Mouse (Mus musculus): Measurements from ENCODE around the gene Acox1. TPM values are rescaled to one million over a fixed set of nuclear protein-coding genes. Genes with fewer than 3 reads are reported as not detected.

Acox1 gene
- total and polyA plus RNA-seq, 2 experiments from 2014 or later = 46.7 to 64.9 TPM

DNA sequence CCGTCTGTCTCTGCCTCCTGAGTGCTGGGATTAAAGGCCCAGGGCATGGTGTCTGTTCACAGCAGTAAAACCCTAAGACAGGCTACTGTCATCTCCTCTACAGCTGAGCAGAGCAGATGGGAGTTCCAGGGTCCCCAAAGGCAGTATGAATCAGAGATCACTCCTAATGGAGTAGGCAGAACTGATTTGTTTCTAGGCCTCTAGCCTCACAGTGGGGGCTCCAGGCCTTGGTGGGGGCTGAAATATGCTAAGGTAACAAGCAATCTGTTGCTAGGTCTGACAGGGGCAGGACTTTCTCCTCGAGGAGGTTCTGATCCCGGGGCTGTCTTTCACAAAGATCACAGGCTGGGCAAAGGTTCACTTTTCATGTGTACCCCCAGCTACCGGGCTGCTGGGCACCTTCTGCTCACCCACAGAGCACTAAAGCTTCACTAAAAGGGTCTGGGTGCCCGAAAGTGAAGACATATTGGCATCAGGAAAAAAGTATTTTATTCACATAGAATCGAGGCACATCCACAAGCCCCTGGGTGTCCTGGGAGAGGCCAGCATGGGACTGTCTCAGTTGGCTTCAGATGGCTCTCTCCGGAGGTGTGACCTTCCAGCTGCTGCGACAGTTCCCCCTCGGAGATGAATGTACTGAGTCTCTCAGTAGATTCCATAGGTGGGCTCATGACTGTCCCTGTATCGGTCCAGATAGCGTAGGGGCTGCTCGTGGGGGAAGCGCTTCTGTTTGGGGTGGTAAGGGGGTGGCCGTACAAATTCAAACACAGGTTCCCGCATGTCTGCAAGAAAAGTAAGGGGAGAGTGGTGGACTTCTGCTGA, 67.3 kb downstream of the Acox1 start:
- DNase-seq (ENCODE audit: low spot score) (no peak), ATAC-seq (ENCODE audit: insufficient read depth, low read depth) (no peak)
- TF ChIP-seq EP300 (IDR thresholded peaks at IDR 0.05; ENCODE audit: low read depth) (no peak), CTCF (IDR thresholded peaks at IDR 0.05; ENCODE audit: low read depth) (no peak)
- H3K4me3 ChIP-seq (ENCODE audit: low read depth, low read length) = peak overlapping the region; percentile 63
- WGBS = 78% methylated on average over 15 of the region's 15 CpGs
- no peaks in the 10 kb centered on the region for H3K27me3 ChIP-seq (ENCODE audit: control insufficient read depth, insufficient read depth, low read length)
- peak overlapping the region; percentile 92 for H3K27ac ChIP-seq (ENCODE audit: low read depth)
- H3K9me3 ChIP-seq (replicated peaks; ENCODE audit: control insufficient read depth, low read length) = no peaks in the 10 kb centered on the region
- peak overlapping the region; percentile 71 for H3K4me2 ChIP-seq (ENCODE audit: low read depth, low read length)
- peaks cover 23% of the 10 kb centered on the region; the same call in 1 of the 2 replicates for H3K4me1 ChIP-seq (ENCODE audit: control insufficient read depth, insufficient read depth)
- H3K36me3 ChIP-seq (replicated peaks; ENCODE audit: control insufficient read depth, insufficient read depth, low read length) = peaks cover 22% of the 10 kb centered on the region
- H3K9ac ChIP-seq (replicated peaks; ENCODE audit: low read depth, low read length) = peak overlapping the region; percentile 67; the same call in 1 of the 2 replicates

- DNase-seq (ENCODE audit: low spot score) (peak; percentile 85), ATAC-seq (ENCODE audit: insufficient read depth, low read depth) (peak; percentile 86)
- peak within 1 kb of the TSS; percentile 92 for H3K27ac ChIP-seq (ENCODE audit: low read depth)
- peak within 1 kb of the TSS; percentile 71 for H3K4me2 ChIP-seq (ENCODE audit: low read depth, low read length)
- WGBS = under 1% methylated on average over 64 of the region's 69 CpGs
- TF ChIP-seq CTCF (IDR thresholded peaks at IDR 0.05; ENCODE audit: low read depth) (peak; percentile 99), EP300 (IDR thresholded peaks at IDR 0.05; ENCODE audit: low read depth) (peak; percentile 34)
- peak within 1 kb of the TSS; percentile 67 for H3K9ac ChIP-seq (replicated peaks; ENCODE audit: low read depth, low read length)
- H3K4me1 ChIP-seq (ENCODE audit: control insufficient read depth, insufficient read depth) = peaks cover 23% of the 10 kb centered on the region; the same call in 1 of the 2 replicates
- peak within 1 kb of the TSS; percentile 63 for H3K4me3 ChIP-seq (ENCODE audit: low read depth, low read length)
- no peaks in the 10 kb centered on the region for H3K27me3 ChIP-seq (ENCODE audit: control insufficient read depth, insufficient read depth, low read length)
- H3K36me3 ChIP-seq (replicated peaks; ENCODE audit: control insufficient read depth, insufficient read depth, low read length) = peaks cover 31% of the 10 kb centered on the region
- H3K9me3 ChIP-seq (replicated peaks; ENCODE audit: control insufficient read depth, low read length) = no peaks in the 10 kb centered on the region
Measured at GRCm38 (mm10) chr11:116130488-116131205, 68.2 kb downstream of the Acox1 start, which contains the start of gene Trim65. Gene Trim65 (minus strand): TSS chr11:116131128.

DNA sequence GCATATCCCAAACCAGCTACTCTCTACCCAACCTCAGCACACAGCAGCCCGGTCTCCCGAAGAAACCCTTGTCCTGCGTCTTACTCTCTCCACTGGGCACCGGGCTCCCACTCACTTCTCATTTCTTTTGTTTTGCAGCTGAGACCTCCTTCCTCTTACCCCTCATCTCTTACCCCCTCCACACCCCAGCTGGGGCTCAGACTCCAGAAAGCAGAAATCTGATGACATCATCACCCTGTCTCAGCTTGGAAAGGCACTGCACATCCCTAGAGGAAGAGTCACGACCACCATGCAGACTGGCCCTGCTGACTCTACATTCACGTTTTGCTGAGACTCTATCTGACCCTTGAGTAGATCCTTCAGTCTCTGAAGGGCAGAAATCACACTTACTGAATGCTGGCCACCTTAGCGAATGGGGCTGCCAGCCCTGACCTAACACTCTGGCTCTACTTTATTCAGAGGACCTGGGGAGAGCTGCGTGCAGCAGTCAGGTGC, 68.8 kb downstream of the Acox1 start:
- peak overlapping the region; percentile 92 for H3K27ac ChIP-seq (ENCODE audit: low read depth)
- H3K9ac ChIP-seq (replicated peaks; ENCODE audit: low read depth, low read length) = peak overlapping the region; percentile 67
- no peak for TF ChIP-seq CTCF (IDR thresholded peaks at IDR 0.05; ENCODE audit: low read depth)
- TF ChIP-seq EP300 (IDR thresholded peaks at IDR 0.05; ENCODE audit: low read depth) = no peak
- ATAC-seq (ENCODE audit: insufficient read depth, low read depth) (no peak), DNase-seq (ENCODE audit: low spot score) (no peak)
- H3K4me3 ChIP-seq (ENCODE audit: low read depth, low read length) = peak overlapping the region; percentile 63
- peak overlapping the region; percentile 71 for H3K4me2 ChIP-seq (ENCODE audit: low read depth, low read length)
- peaks cover 23% of the 10 kb centered on the region; the same call in 1 of the 2 replicates for H3K4me1 ChIP-seq (ENCODE audit: control insufficient read depth, insufficient read depth)
- H3K9me3 ChIP-seq (replicated peaks; ENCODE audit: control insufficient read depth, low read length) = no peaks in the 10 kb centered on the region
- WGBS = 37% methylated on average over 8 of the region's 8 CpGs
- H3K27me3 ChIP-seq (ENCODE audit: control insufficient read depth, insufficient read depth, low read length) = no peaks in the 10 kb centered on the region
- peaks cover 35% of the 10 kb centered on the region for H3K36me3 ChIP-seq (replicated peaks; ENCODE audit: control insufficient read depth, insufficient read depth, low read length)

GRCm38 (mm10) chr11:116129091-116129790, 69.6 kb downstream of the Acox1 start:
- Histone ChIP-seq H3K9ac (replicated peaks; ENCODE audit: low read depth, low read length) (no peak overlapping the region), H3K4me2 (ENCODE audit: low read depth, low read length) (no peak overlapping the region), H3K27me3 (ENCODE audit: control insufficient read depth, insufficient read depth, low read length) (no peaks in the 10 kb centered on the region), H3K36me3 (replicated peaks; ENCODE audit: control insufficient read depth, insufficient read depth, low read length) (peaks cover 28% of the 10 kb centered on the region), H3K4me3 (ENCODE audit: low read depth, low read length) (no peak overlapping the region), H3K4me1 (ENCODE audit: control insufficient read depth, insufficient read depth) (peaks cover 23% of the 10 kb centered on the region; the same call in 1 of the 2 replicates), H3K9me3 (replicated peaks; ENCODE audit: control insufficient read depth, low read length) (no peaks in the 10 kb centered on the region), H3K27ac (ENCODE audit: low read depth) (no peak overlapping the region)
- no peak for TF ChIP-seq CTCF (IDR thresholded peaks at IDR 0.05; ENCODE audit: low read depth)
- no peak for TF ChIP-seq EP300 (IDR thresholded peaks at IDR 0.05; ENCODE audit: low read depth)
- no peak for DNase-seq (ENCODE audit: low spot score)
- ATAC-seq (ENCODE audit: insufficient read depth, low read depth) = no peak
- WGBS = 80% methylated on average over 9 of the region's 9 CpGs

DNA sequence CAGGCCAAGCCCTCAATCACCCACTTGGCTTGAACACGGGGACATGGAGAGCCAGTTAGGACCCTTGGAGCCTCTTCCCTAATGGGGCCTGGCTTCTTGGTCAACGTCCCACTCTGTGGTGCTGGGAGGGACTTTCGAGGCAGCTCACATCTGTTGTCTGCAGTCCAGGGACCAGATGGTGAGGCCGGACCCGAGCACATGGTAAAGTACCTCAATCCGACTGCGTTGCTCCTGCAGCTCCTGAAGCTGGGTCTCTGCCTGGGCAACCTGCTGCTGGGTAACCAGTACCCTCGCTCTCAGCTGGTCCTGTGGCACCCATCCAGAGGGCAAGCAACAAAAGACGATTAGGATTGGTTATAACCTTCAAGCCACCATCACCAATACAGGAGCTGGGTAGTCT, 70.9 kb downstream of the Acox1 start:
- no peak for DNase-seq (ENCODE audit: low spot score)
- 73% methylated on average over 9 of the region's 9 CpGs for WGBS
- peaks cover 18% of the 10 kb centered on the region for H3K36me3 ChIP-seq (replicated peaks; ENCODE audit: control insufficient read depth, insufficient read depth, low read length)
- H3K9ac ChIP-seq (replicated peaks; ENCODE audit: low read depth, low read length) = no peak overlapping the region
- no peak overlapping the region for H3K4me3 ChIP-seq (ENCODE audit: low read depth, low read length)
- no peak overlapping the region for H3K27ac ChIP-seq (ENCODE audit: low read depth)
- peaks cover 23% of the 10 kb centered on the region; the same call in 1 of the 2 replicates for H3K4me1 ChIP-seq (ENCODE audit: control insufficient read depth, insufficient read depth)
- no peak for TF ChIP-seq CTCF (IDR thresholded peaks at IDR 0.05; ENCODE audit: low read depth)
- no peak for TF ChIP-seq EP300 (IDR thresholded peaks at IDR 0.05; ENCODE audit: low read depth)
- no peak overlapping the region for H3K4me2 ChIP-seq (ENCODE audit: low read depth, low read length)
- no peak for ATAC-seq (ENCODE audit: insufficient read depth, low read depth)
- H3K27me3 ChIP-seq (ENCODE audit: control insufficient read depth, insufficient read depth, low read length) = no peaks in the 10 kb centered on the region
- no peaks in the 10 kb centered on the region for H3K9me3 ChIP-seq (replicated peaks; ENCODE audit: control insufficient read depth, low read length)
